Mouse (Mus musculus) olfactory bulb, adult 2 months (tissue): ENCODE measurements around the gene Rcan1. TPM values are rescaled to one million over a fixed set of nuclear protein-coding genes. Genes with fewer than 3 reads are reported as not detected.

ENCODE experiments used
- H3K27ac ChIP-seq: fragments of 200-500 bp; 2 replicates; pipeline ENCODE4 v1.5.1; 2012; ENCODE audit warnings: low read depth, low read length; ENCODE audit not compliant: insufficient read depth
- H3K4me1 ChIP-seq: fragments of 200-500 bp; 2 replicates; pipeline ENCODE4 v1.6.1; 2012; ENCODE audit warnings: low read length; ENCODE audit not compliant: control insufficient read depth, insufficient read depth
- H3K4me3 ChIP-seq: fragments of 200-500 bp; 2 replicates; pipeline ENCODE4 v1.5.1; 2012; ENCODE audit warnings: mild to moderate bottlenecking, low read depth, low read length, moderate library complexity; ENCODE audit not compliant: insufficient read depth
- CTCF ChIP-seq: fragments of 200-500 bp; IDR thresholded peaks from 2 replicates; pipeline ENCODE4 v1.5.1; 2012; ENCODE audit warnings: low read depth, mild to moderate bottlenecking, low read length, moderate library complexity; ENCODE audit not compliant: insufficient read depth
- POLR2A ChIP-seq: fragments of 200-500 bp; IDR thresholded peaks from 2 replicates; pipeline ENCODE4 v1.6.1; 2012; ENCODE audit warnings: mild to moderate bottlenecking, low read depth, low read length, moderate library complexity; ENCODE audit not compliant: insufficient read depth
- WGBS: fragments of 180-500 bp; shearing (Covaris S2); methylation state at CpG from one replicate; pipeline ENCODE4 v1.1.7; 2018; 5-methylcytosine and 5-hydroxymethylcytosine counted together
- polyA plus RNA-seq: library from polyadenylated mRNA; stranded (reverse); fragments of >200 nt; gene quantifications from 2 replicates; pipeline ENCODE4 v1.2.4, GENCODE M21; 2012; ENCODE audit warnings: low replicate concordance; ENCODE audit not compliant: missing spikeins, insufficient read depth, insufficient read length

Gene Rcan1
- polyA plus RNA-seq, 1 experiment: not detected

GRCm38 (mm10) chr16:92369260-92369659, 101.4 kb downstream of the Rcan1 start:
- H3K4me1 ChIP-seq: peaks cover 5% of the 10 kb centered on the region; the same call in 1 of the 2 replicates
- H3K27ac ChIP-seq: no peak overlapping the region
- 84% methylated on average over 2 of the region's 2 CpGs for WGBS
- no peak for TF ChIP-seq POLR2A
- no peak for TF ChIP-seq CTCF
- no peak overlapping the region for H3K4me3 ChIP-seq

DNA sequence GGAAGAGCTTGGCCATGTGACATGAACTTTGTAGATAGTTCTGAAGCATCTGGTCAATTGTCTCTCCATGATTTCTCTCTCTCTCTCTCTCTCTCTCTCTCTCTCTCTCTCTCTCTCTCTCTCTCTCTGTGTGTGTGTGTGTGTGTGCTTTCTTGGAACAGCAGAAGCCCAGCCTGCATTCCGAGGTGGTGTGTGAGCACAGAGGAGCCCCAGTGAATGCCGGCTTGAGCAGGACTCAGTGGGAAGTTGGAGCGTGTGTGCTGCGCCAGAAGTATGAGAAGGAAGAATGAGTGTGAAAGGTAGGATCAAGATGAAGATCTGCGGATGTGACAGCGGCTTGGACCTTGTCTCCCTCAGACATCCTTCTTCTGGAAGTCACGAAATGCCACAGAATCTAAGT, 105.2 kb downstream of the Rcan1 start:
- Histone ChIP-seq H3K27ac (no peak overlapping the region), H3K4me3 (no peak overlapping the region), H3K4me1 (no peaks in the 10 kb centered on the region)
- WGBS: 64% methylated on average over 7 of the region's 7 CpGs
- no peak for TF ChIP-seq CTCF
- no peak for TF ChIP-seq POLR2A

GRCm38 (mm10) chr16:92360711-92361110, 110.0 kb downstream of the Rcan1 start:
- no peak for TF ChIP-seq CTCF
- WGBS: 80% methylated on average over 7 of the region's 7 CpGs

DNA sequence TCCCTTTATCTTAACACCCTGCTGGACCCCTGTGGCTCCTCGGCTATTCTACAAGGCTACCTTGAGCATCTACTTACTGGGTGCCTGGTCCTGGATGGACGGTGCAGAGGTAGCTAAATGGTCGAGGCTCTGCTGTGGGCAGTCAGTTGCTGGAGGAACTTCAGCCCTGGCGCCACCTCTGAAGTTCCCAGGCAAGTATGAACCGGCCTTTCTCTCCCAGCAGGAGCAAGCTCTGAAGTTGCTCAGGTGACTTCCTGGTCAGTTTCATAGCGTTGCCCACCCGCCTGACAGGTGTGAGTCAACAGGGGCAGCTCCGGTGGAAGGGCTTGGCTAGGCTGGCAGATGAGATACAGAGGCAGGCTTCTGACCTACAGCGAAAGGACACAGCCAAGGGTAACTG, 111.4 kb downstream of the Rcan1 start, which contains the start of gene Kcne1:
Gene Kcne1, minus strand, starts transcription at position 240 of the 400 bp plus-strand sequence.
- H3K4me1 ChIP-seq: 0 out of 2 replicates have a peak, but pooled peaks cover 3% of the 10 kb centered on the region
- H3K27ac ChIP-seq: no peak within 1 kb of the TSS
- TF ChIP-seq CTCF: no peak
- TF ChIP-seq POLR2A: no peak
- WGBS: 74% methylated on average over 9 of the region's 9 CpGs
- H3K4me3 ChIP-seq: no peak within 1 kb of the TSS

More at GRCm38 (mm10) chr16:92360711-92361110, 110.0 kb downstream of the Rcan1 start:
- Histone ChIP-seq H3K4me3 (no peak overlapping the region), H3K4me1 (0 out of 2 replicates have a peak, but pooled peaks cover 3% of the 10 kb centered on the region), H3K27ac (no peak overlapping the region)

DNA sequence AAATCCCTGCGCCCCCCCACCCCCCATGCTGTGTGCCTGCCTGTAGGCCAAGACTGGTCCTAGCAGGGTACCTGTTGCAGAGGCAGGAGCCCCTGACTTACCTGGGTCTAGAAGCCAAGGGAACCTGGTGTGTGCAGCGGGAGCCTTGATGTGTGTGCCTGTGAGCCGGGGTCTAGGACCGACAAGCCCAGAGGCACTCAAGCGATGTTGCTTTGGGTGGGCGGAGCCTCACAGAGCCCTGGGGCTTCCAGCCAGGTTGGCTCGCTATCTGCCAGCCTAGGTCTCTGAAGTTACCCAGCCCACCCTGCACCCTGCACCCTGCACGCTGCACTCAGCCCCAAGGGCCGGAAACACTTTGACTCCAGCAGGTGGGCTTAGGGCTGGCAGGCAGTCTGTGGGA, 111.9 kb downstream of the Rcan1 start:
- WGBS: 37% methylated on average over 9 of the region's 9 CpGs

GRCm38 (mm10) chr16:92357566-92357965, 113.1 kb downstream of the Rcan1 start:
- WGBS: 65% methylated on average over 10 of the region's 10 CpGs
- Histone ChIP-seq H3K4me1 (0 out of 2 replicates have a peak, but pooled peaks cover 3% of the 10 kb centered on the region), H3K4me3 (no peak overlapping the region), H3K27ac (no peak overlapping the region)
- TF ChIP-seq CTCF (no peak), POLR2A (no peak)

More for the DNA sequence above, 111.9 kb downstream of the Rcan1 start:
- Histone ChIP-seq H3K4me1 (0 out of 2 replicates have a peak, but pooled peaks cover 3% of the 10 kb centered on the region), H3K4me3 (no peak overlapping the region), H3K27ac (no peak overlapping the region)
- TF ChIP-seq POLR2A (no peak), CTCF (no peak)

- TF ChIP-seq CTCF (no peak), POLR2A (no peak)
- 88% methylated on average over 9 of the region's 9 CpGs for WGBS
- no peak overlapping the region for H3K27ac ChIP-seq
- 0 out of 2 replicates have a peak, but pooled peaks cover 3% of the 10 kb centered on the region for H3K4me1 ChIP-seq
- no peak overlapping the region for H3K4me3 ChIP-seq
Measured at GRCm38 (mm10) chr16:92357023-92357422, 113.6 kb downstream of the Rcan1 start.

DNA sequence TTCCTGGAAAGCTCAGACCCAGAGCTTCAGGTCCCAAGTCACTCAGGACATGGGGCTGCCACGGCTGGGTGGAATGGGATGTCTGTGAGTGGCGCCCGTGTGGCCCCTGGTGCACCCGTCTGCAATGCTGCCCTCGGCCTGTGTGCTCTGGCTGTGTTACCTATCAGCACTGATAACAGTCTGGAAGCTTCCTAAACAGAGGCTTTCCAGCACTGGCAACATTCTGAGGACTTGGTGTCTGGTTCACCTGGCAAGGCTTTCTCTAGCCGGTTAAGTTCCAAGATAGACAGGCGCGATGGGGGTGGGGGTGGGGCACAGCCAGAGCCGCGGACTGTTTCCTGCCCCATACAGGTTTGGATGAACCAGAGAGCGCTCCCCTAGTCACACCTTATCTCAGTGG, 114.7 kb downstream of the Rcan1 start:
- 0 out of 2 replicates have a peak, but pooled peaks cover 3% of the 10 kb centered on the region for H3K4me1 ChIP-seq
- H3K4me3 ChIP-seq: no peak overlapping the region
- 86% methylated on average over 11 of the region's 11 CpGs for WGBS
- H3K27ac ChIP-seq: no peak overlapping the region
- TF ChIP-seq POLR2A: no peak
- TF ChIP-seq CTCF: no peak

DNA sequence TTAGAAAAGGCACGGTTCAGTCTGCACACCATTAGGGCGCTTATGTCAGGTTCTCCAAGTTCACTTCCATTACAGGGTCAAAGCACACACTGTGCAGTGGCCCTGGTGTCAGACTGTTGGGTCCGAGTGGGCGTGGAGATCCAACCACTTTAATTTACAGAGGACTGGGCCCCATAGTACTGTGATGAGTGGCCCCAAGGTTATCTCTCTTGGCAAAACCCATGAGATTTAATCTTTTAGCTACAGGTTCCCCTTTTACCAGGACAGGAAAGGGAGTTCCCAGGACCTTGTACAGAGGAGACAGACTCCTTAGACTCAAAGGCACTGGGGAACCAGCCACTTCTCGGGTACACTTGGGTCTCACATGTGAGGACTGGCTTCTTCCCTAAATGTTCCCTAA, 115.3 kb downstream of the Rcan1 start:
- TF ChIP-seq POLR2A: no peak
- TF ChIP-seq CTCF: no peak
- Histone ChIP-seq H3K27ac (no peak overlapping the region), H3K4me3 (no peak overlapping the region), H3K4me1 (0 out of 2 replicates have a peak, but pooled peaks cover 3% of the 10 kb centered on the region)
- WGBS: 91% methylated on average over 5 of the region's 5 CpGs
